13 mouse cellular contexts compared by ENCODE assay signal in genomic region chr13:45545974-45546373, GRCm38 (mm10). TPM values are rescaled to one million over a fixed set of nuclear protein-coding genes. Genes with fewer than 3 reads are reported as not detected.
DNase-seq lines count a peak whose midpoint lies in the region; ATAC-seq lines count a peak whose summit lies in the region.
"Had no signal": no experiment of that assay in that cellular context is flagged by ENCODE, and none has a peak within 500 bp of the region (broad histone marks: within the 10 kb centered on the region; RNA-seq: fewer than 3 reads in every experiment).

No protein-coding gene starts in this region.

- DNase-seq in lung, postnatal 10 days, result no peak
- peak; percentile 76 for DNase-seq in spleen, postnatal 4 days (ENCODE audit: low spot score in 2 of 2)
- no peak for DNase-seq in thymus, postnatal 0 days (ENCODE audit: low spot score)
- DNase-seq: B cell, adult 2 months; cerebellum, postnatal 36 days; lung, postnatal 4 days; thymus, adult 2 months had no signal

- no peak overlapping the region for H3K4me2 ChIP-seq in lung, embryonic 15.5 days
- H3K4me2 ChIP-seq in embryonic facial prominence, embryonic 13.5 days, result no peak overlapping the region
- H3K4me2 ChIP-seq in forebrain, embryonic 12.5 days, result no peak overlapping the region

- ATAC-seq in erythroblast, adult 5-6 weeks (replicated peaks; ENCODE audit: low FRiP score, poor library complexity, severe bottlenecking), result no peak; the same call in 1 of the 2 replicates
- ATAC-seq in lung, embryonic 15.5 days (ENCODE audit: borderline replicate concordance, extremely low read depth, low FRiP score, low TSS enrichment), result peak; percentile 67; the same call in 1 of the 2 replicates
- no peak for ATAC-seq in embryonic facial prominence, embryonic 13.5 days (ENCODE audit: insufficient number of reproducible peaks, insufficient read depth, low FRiP score, low TSS enrichment, low read depth)
- ATAC-seq in forebrain, embryonic 12.5 days (ENCODE audit: low FRiP score), result no peak
- ATAC-seq: inflammation-experienced regulatory T-cells, adult 6 months had no signal

- H3K27me3 ChIP-seq in erythroblast, embryonic 14.5 days (ENCODE audit: control insufficient read depth), result no peaks in the 10 kb centered on the region
- no peaks in the 10 kb centered on the region for H3K27me3 ChIP-seq in lung, embryonic 15.5 days
- H3K27me3 ChIP-seq in embryonic facial prominence, embryonic 13.5 days, result no peaks in the 10 kb centered on the region
- H3K27me3 ChIP-seq in forebrain, embryonic 12.5 days, result no peaks in the 10 kb centered on the region

- 63% methylated on average over 13 of the region's 13 CpGs for WGBS in lung, embryonic 15.5 days
- 84% methylated on average over 13 of the region's 13 CpGs for WGBS in embryonic facial prominence, embryonic 13.5 days
- WGBS in forebrain, embryonic 12.5 days, result 90% methylated on average over 13 of the region's 13 CpGs

- no peak overlapping the region for H3K9ac ChIP-seq in lung, embryonic 15.5 days
- no peak overlapping the region for H3K9ac ChIP-seq in embryonic facial prominence, embryonic 13.5 days
- no peak overlapping the region for H3K9ac ChIP-seq in forebrain, embryonic 12.5 days

- H3K36me3 ChIP-seq in erythroblast, embryonic 14.5 days (ENCODE audit: control insufficient read depth), result peaks cover 100% of the 10 kb centered on the region
- no peaks in the 10 kb centered on the region for H3K36me3 ChIP-seq in lung, embryonic 15.5 days
- H3K36me3 ChIP-seq in embryonic facial prominence, embryonic 13.5 days, result peaks cover 23% of the 10 kb centered on the region
- no peaks in the 10 kb centered on the region for H3K36me3 ChIP-seq in forebrain, embryonic 12.5 days (replicated peaks)

- peaks cover 94% of the 10 kb centered on the region for H3K4me1 ChIP-seq in erythroblast, embryonic 14.5 days (ENCODE audit: control insufficient read depth)
- H3K4me1 ChIP-seq in lung, embryonic 15.5 days, result no peaks in the 10 kb centered on the region
- no peaks in the 10 kb centered on the region for H3K4me1 ChIP-seq in embryonic facial prominence, embryonic 13.5 days
- H3K4me1 ChIP-seq in forebrain, embryonic 12.5 days, result no peaks in the 10 kb centered on the region

- H3K9me3 ChIP-seq in erythroblast, embryonic 14.5 days (ENCODE audit: control insufficient read depth, low read length), result no peaks in the 10 kb centered on the region
- no peaks in the 10 kb centered on the region for H3K9me3 ChIP-seq in lung, embryonic 15.5 days
- H3K9me3 ChIP-seq in embryonic facial prominence, embryonic 13.5 days, result no peaks in the 10 kb centered on the region
- no peaks in the 10 kb centered on the region for H3K9me3 ChIP-seq in forebrain, embryonic 12.5 days

- H3K27ac ChIP-seq in lung, embryonic 15.5 days, result no peak overlapping the region
- 0 out of 2 replicates have a peak overlapping the region, but pooled peaks have one; percentile 22 for H3K27ac ChIP-seq in embryonic facial prominence, embryonic 13.5 days
- no peak overlapping the region for H3K27ac ChIP-seq in forebrain, embryonic 12.5 days

- peak overlapping the region; percentile 64 for H3K4me3 ChIP-seq in erythroblast, embryonic 14.5 days (replicated peaks)
- H3K4me3 ChIP-seq in lung, embryonic 15.5 days, result no peak overlapping the region
- no peak overlapping the region for H3K4me3 ChIP-seq in embryonic facial prominence, embryonic 13.5 days
- H3K4me3 ChIP-seq in forebrain, embryonic 12.5 days (replicated peaks), result no peak overlapping the region

RNA-seq across cellular contexts. Expression of gene Gmpr, which starts 38.7 kb away (rescaled TPM):
- polyA plus RNA-seq in erythroblast, embryonic 14.5 days (2012), result 229 and 320 TPM in 2 replicates
- 0.96 and 1.3 TPM in 2 replicates for total RNA-seq in erythroblast, adult 5-6 weeks (2015; ENCODE audit: low replicate concordance)
- 2.4 and 4.6 TPM in 2 replicates for total RNA-seq in erythroblast, adult 5-6 weeks (2017; ENCODE audit: low replicate concordance)
- polyA plus RNA-seq in lung, embryonic 15.5 days (2015; fragmentation: Nextera tagmentation; extraction: Ambion mirVana), result 25.6 and 27.9 TPM in 2 replicates
- polyA plus RNA-seq in embryonic facial prominence, embryonic 13.5 days (2015; fragmentation: Nextera tagmentation; extraction: Ambion mirVana), result 27.7 and 36.9 TPM in 2 replicates
- 13.6 and 14.4 TPM in 2 replicates for polyA plus RNA-seq in forebrain, embryonic 12.5 days (2016; fragmentation: Nextera tagmentation; extraction: Ambion mirVana)
- polyA plus RNA-seq in thymus, postnatal 0 days (2015; fragmentation: Nextera tagmentation; extraction: Ambion mirVana), result 78.0 and 79.1 TPM in 2 replicates

Comparison
In these comparisons a context has a peak if more than half of its experiments do, and no peak if none do; other contexts are left out.
1. DNase-seq: peak in spleen, postnatal 4 days (2 of 2); none in lung, postnatal 10 days (single experiment) and thymus, postnatal 0 days (single experiment).